Mouse (Mus musculus) spleen, postnatal 0 days (tissue): ENCODE data around the gene Zfp62. TPM values are rescaled to one million over a fixed set of nuclear protein-coding genes. Genes with fewer than 3 reads are reported as not detected.

Experiments used
- polyA plus RNA-seq: library from polyadenylated mRNA; unstranded; fragments of >200 nt; fragmentation: Nextera tagmentation; extraction: Ambion mirVana; gene quantifications from 2 replicates; pipeline ENCODE4 v1.2.1, GENCODE M21; 2015

Zfp62 gene
- polyA plus RNA-seq = 14.1 and 14.2 TPM in 2 replicates

GRCm38 (mm10) chr11:49203129-49203768, at the start of gene Zfp62:
TSS of gene Zfp62 (plus strand) at chr11:49203292.

DNA sequence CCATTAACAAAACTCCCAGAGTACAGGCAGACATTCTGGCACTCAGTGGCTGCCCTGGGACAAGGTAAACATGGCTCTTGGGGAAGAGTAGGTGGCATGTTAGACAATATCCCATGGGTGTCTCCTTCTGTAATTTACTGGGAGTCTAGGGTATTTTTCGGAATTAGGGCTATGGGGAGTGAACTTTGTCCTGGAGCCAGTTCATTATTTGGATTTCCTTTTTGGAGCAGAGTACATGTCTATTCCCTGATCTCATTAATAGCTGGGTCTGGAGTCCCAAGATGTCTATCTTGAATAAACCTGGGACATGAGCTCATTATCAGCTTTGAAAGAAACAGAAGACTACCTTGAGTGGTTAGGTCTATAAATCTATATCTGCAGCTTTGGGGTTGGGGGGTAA, 49.0 kb upstream of the Zfp62 start, which contains the start of gene Olfr1394:
Olfr1394 (plus strand) TSS at position 301 of the 400 bp plus-strand sequence.

DNA sequence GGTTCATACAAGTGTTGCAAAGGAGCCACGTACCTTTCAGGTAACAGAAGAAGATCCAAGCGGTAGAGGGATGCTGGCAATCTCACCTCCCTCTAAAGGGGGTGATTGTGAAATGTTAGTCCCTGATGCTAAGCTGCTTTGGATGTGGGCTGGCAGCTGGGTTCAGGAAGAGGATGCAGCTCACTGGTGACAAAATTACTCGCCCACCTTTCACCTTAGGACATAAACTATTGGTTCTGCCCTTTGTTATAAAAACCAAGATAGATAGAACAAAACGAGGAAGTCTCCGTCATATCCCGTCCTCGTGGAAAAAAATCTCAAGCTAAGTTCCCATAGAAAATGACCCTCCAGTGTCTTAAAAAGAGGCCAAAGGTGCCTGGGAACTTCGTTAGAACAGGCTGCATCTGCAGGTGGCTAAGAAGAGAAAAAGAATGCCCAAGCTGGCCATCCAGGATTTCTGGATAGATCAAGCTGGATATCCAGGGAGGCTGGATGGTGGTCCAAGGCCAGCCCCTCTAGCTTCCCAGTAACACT, 16.1 kb upstream of the Zfp62 start, which contains the start of gene Btnl9:
Btnl9 (minus strand) TSS at position 205 of the 534 bp plus-strand sequence.

DNA sequence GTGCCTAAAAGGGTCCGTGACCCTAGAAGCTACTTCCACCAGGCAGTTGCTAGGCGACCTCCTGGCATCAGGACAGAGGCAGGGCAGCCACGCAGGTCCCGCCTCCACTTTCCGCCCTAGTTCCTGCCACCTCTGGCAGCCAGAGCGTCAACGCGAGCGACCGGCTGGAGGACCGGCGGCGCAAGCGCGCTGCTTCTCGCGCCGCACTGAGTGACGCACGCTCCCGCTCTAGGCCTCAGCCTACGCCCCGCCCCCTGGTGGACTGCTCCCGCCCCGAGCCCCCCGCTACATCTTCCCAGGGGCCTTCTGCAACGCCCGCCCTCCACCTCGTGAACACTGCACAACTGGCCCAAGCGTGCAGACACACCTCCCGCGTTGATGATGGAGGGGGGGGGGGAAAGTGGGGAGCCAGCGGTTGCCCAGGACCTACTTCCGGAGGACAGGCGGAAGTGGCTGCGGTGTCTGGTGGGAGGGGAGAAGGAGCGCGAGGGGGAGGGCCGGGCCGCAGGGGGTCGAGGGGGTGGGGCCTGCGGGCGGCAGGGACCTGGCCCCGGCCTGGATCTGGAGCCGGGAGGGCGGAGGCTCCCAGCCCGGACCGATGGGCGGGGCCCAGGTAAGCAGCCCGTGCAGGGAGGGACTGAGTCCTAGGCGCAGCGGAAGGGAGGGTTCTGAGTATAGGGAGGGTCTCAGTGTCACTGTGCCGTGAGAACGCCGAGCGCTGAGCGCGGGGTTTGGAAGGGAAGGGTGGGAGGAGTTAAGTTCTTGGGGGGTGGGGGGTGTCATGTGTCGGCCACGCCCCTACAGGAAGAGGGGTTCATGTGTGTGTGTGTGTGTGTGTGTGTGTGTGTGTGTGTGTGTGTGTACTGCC, 40.9 kb downstream of the Zfp62 start, which contains the start of gene Mgat1:
Mgat1 (plus strand) TSS at position 465 of the 868 bp plus-strand sequence.

Other genes starting within 250 kb of the Zfp62 start
- gene Olfr56, start 224.4 kb upstream of the Zfp62 start, polyA plus RNA-seq = 0.26 and 0.39 TPM in 2 replicates
- gene 9930111J21Rik1, start 223.9 kb upstream of the Zfp62 start, polyA plus RNA-seq = 2.0 TPM in 2 replicates
- 0.06 TPM in 1 of 2 replicates, not detected in the other for gene Gm12185, start 211.1 kb upstream of the Zfp62 start, polyA plus RNA-seq
- gene Tgtp1, start 209.1 kb upstream of the Zfp62 start, polyA plus RNA-seq = 3.0 and 4.5 TPM in 2 replicates
- gene 9930111J21Rik2, start 152.1 kb upstream of the Zfp62 start, polyA plus RNA-seq = 3.0 and 4.7 TPM in 2 replicates
- 5.2 and 8.0 TPM in 2 replicates for gene Tgtp2, start 139.1 kb upstream of the Zfp62 start, polyA plus RNA-seq
- gene Ifi47, start 126.7 kb upstream of the Zfp62 start, polyA plus RNA-seq = 14.6 and 19.2 TPM in 2 replicates
- gene Olfr1396, start 88.4 kb upstream of the Zfp62 start, polyA plus RNA-seq = 0.05 and 0.25 TPM in 2 replicates
- gene Olfr1395, start 61.0 kb upstream of the Zfp62 start, polyA plus RNA-seq = not detected in 2 replicates
- not detected in 2 replicates for gene Olfr1394, start 48.9 kb upstream of the Zfp62 start, polyA plus RNA-seq
- gene Btnl9, start 16.1 kb upstream of the Zfp62 start, polyA plus RNA-seq = 2.3 and 3.0 TPM in 2 replicates
- 41.9 and 46.3 TPM in 2 replicates for gene Mgat1, start 40.9 kb downstream of the Zfp62 start, polyA plus RNA-seq
- gene Olfr1393, start 75.0 kb downstream of the Zfp62 start, polyA plus RNA-seq = 0.04 TPM in 1 of 2 replicates, not detected in the other
- not detected in 2 replicates for gene Olfr1392, start 82.0 kb downstream of the Zfp62 start, polyA plus RNA-seq
- not detected in 2 replicates for gene Olfr10, start 101.4 kb downstream of the Zfp62 start, polyA plus RNA-seq
- not detected in 2 replicates for gene Olfr1391, start 119.5 kb downstream of the Zfp62 start, polyA plus RNA-seq
- not detected in 2 replicates for gene Olfr1390, start 131.9 kb downstream of the Zfp62 start, polyA plus RNA-seq
- not detected in 2 replicates for gene Olfr1389, start 219.8 kb downstream of the Zfp62 start, polyA plus RNA-seq
- 0.04 TPM in 1 of 2 replicates, not detected in the other for gene Olfr1388, start 233.3 kb downstream of the Zfp62 start, polyA plus RNA-seq